Mouse (Mus musculus): ENCODE data around the gene Dgkz. TPM values are rescaled to one million over a fixed set of nuclear protein-coding genes. Genes with fewer than 3 reads are reported as not detected.

Gene Dgkz
- polyA plus RNA-seq, 1 experiment from 2014 or later, result 85.9 TPM

- 73% methylated on average over 7 of the region's 7 CpGs for WGBS
- H3K27ac ChIP-seq (ENCODE audit: low read depth, low read length), result no peak overlapping the region
- H3K27me3 ChIP-seq (replicated peaks; ENCODE audit: control insufficient read depth, insufficient read depth, low read length), result no peaks in the 10 kb centered on the region
- ATAC-seq (replicated peaks; ENCODE audit: low FRiP score) (no peak), DNase-seq (ENCODE audit: low spot score) (no peak)
- peaks cover 21% of the 10 kb centered on the region for H3K4me1 ChIP-seq (replicated peaks; ENCODE audit: control insufficient read depth, insufficient read depth, low read length)
- H3K9ac ChIP-seq (ENCODE audit: low read depth, low read length), result no peak overlapping the region
- no peaks in the 10 kb centered on the region for H3K9me3 ChIP-seq (ENCODE audit: control insufficient read depth, low read length)
- no peak overlapping the region for H3K4me2 ChIP-seq
- no peak overlapping the region for H3K4me3 ChIP-seq (ENCODE audit: low read depth, low read length)
- no peaks in the 10 kb centered on the region for H3K36me3 ChIP-seq (ENCODE audit: control insufficient read depth, insufficient read depth, low read length)
These were observed 29.0 kb upstream of the Dgkz start for GRCm38 (mm10) chr2:92004617-92005016.

GRCm38 (mm10) chr2:91997905-91998608 lies 22.4 kb upstream of the Dgkz start:
- Histone ChIP-seq H3K27ac (ENCODE audit: low read depth, low read length) (no peak overlapping the region), H3K9ac (ENCODE audit: low read depth, low read length) (no peak overlapping the region), H3K4me1 (replicated peaks; ENCODE audit: control insufficient read depth, insufficient read depth, low read length) (no peaks in the 10 kb centered on the region), H3K4me2 (no peak overlapping the region), H3K9me3 (ENCODE audit: control insufficient read depth, low read length) (no peaks in the 10 kb centered on the region), H3K4me3 (ENCODE audit: low read depth, low read length) (no peak overlapping the region), H3K36me3 (ENCODE audit: control insufficient read depth, insufficient read depth, low read length) (no peaks in the 10 kb centered on the region), H3K27me3 (replicated peaks; ENCODE audit: control insufficient read depth, insufficient read depth, low read length) (no peaks in the 10 kb centered on the region; the same call in 1 of the 2 replicates)
- ATAC-seq (replicated peaks; ENCODE audit: low FRiP score) (no peak), DNase-seq (ENCODE audit: low spot score) (no peak)
- WGBS, result 78% methylated on average over 16 of the region's 16 CpGs

- no peaks in the 10 kb centered on the region for H3K9me3 ChIP-seq (ENCODE audit: control insufficient read depth, low read length)
- no peaks in the 10 kb centered on the region for H3K4me1 ChIP-seq (replicated peaks; ENCODE audit: control insufficient read depth, insufficient read depth, low read length)
- H3K4me3 ChIP-seq (ENCODE audit: low read depth, low read length), result no peak overlapping the region
- no peak overlapping the region for H3K27ac ChIP-seq (ENCODE audit: low read depth, low read length)
- H3K9ac ChIP-seq (ENCODE audit: low read depth, low read length), result no peak overlapping the region
- 77% methylated on average over 5 of the region's 5 CpGs for WGBS
- no peak overlapping the region for H3K4me2 ChIP-seq
- no peak for DNase-seq (ENCODE audit: low spot score)
- no peak for ATAC-seq (replicated peaks; ENCODE audit: low FRiP score)
- H3K36me3 ChIP-seq (ENCODE audit: control insufficient read depth, insufficient read depth, low read length), result no peaks in the 10 kb centered on the region
- H3K27me3 ChIP-seq (replicated peaks; ENCODE audit: control insufficient read depth, insufficient read depth, low read length), result no peaks in the 10 kb centered on the region; the same call in 1 of the 2 replicates
These were observed 20.3 kb upstream of the Dgkz start for GRCm38 (mm10) chr2:91996006-91996405.

GRCm38 (mm10) chr2:91993409-91993808 lies 17.7 kb upstream of the Dgkz start:
- peaks cover 2% of the 10 kb centered on the region; the same call in 1 of the 2 replicates for H3K9me3 ChIP-seq (ENCODE audit: control insufficient read depth, low read length)
- no peaks in the 10 kb centered on the region; the same call in 1 of the 2 replicates for H3K27me3 ChIP-seq (replicated peaks; ENCODE audit: control insufficient read depth, insufficient read depth, low read length)
- H3K36me3 ChIP-seq (ENCODE audit: control insufficient read depth, insufficient read depth, low read length), result 0 out of 2 replicates have a peak, but pooled peaks cover 3% of the 10 kb centered on the region
- no peaks in the 10 kb centered on the region for H3K4me1 ChIP-seq (replicated peaks; ENCODE audit: control insufficient read depth, insufficient read depth, low read length)
- DNase-seq (ENCODE audit: low spot score), result no peak
- no peak overlapping the region for H3K4me3 ChIP-seq (ENCODE audit: low read depth, low read length)
- H3K9ac ChIP-seq (ENCODE audit: low read depth, low read length), result no peak overlapping the region
- 82% methylated on average over 3 of the region's 3 CpGs for WGBS
- no peak overlapping the region for H3K4me2 ChIP-seq
- no peak overlapping the region for H3K27ac ChIP-seq (ENCODE audit: low read depth, low read length)
- no peak for ATAC-seq (replicated peaks; ENCODE audit: low FRiP score)

- Histone ChIP-seq H3K36me3 (ENCODE audit: control insufficient read depth, insufficient read depth, low read length) (0 out of 2 replicates have a peak, but pooled peaks cover 3% of the 10 kb centered on the region), H3K27me3 (replicated peaks; ENCODE audit: control insufficient read depth, insufficient read depth, low read length) (no peaks in the 10 kb centered on the region), H3K9ac (ENCODE audit: low read depth, low read length) (no peak overlapping the region), H3K4me1 (replicated peaks; ENCODE audit: control insufficient read depth, insufficient read depth, low read length) (peaks cover 10% of the 10 kb centered on the region), H3K27ac (ENCODE audit: low read depth, low read length) (no peak overlapping the region), H3K4me2 (no peak overlapping the region), H3K4me3 (ENCODE audit: low read depth, low read length) (no peak overlapping the region), H3K9me3 (ENCODE audit: control insufficient read depth, low read length) (peaks cover 2% of the 10 kb centered on the region; the same call in 1 of the 2 replicates)
- DNase-seq (ENCODE audit: low spot score), result no peak
- ATAC-seq (replicated peaks; ENCODE audit: low FRiP score), result no peak
These were observed 14.1 kb upstream of the Dgkz start for GRCm38 (mm10) chr2:91989750-91990149.

GRCm38 (mm10) chr2:91987542-91987941 lies 11.9 kb upstream of the Dgkz start:
- H3K9me3 ChIP-seq (ENCODE audit: control insufficient read depth, low read length), result peaks cover 2% of the 10 kb centered on the region; the same call in 1 of the 2 replicates
- 0 out of 2 replicates have a peak, but pooled peaks have one; percentile 23 for ATAC-seq (replicated peaks; ENCODE audit: low FRiP score)
- WGBS, result 3% methylated on average over 3 of the region's 3 CpGs
- no peaks in the 10 kb centered on the region; the same call in 1 of the 2 replicates for H3K27me3 ChIP-seq (replicated peaks; ENCODE audit: control insufficient read depth, insufficient read depth, low read length)
- H3K4me1 ChIP-seq (replicated peaks; ENCODE audit: control insufficient read depth, insufficient read depth, low read length), result peaks cover 15% of the 10 kb centered on the region
- no peak overlapping the region for H3K4me3 ChIP-seq (ENCODE audit: low read depth, low read length)
- no peak overlapping the region for H3K9ac ChIP-seq (ENCODE audit: low read depth, low read length)
- no peak overlapping the region for H3K4me2 ChIP-seq
- no peak overlapping the region for H3K27ac ChIP-seq (ENCODE audit: low read depth, low read length)
- DNase-seq (ENCODE audit: low spot score), result peak; percentile 76
- H3K36me3 ChIP-seq (ENCODE audit: control insufficient read depth, insufficient read depth, low read length), result 0 out of 2 replicates have a peak, but pooled peaks cover 3% of the 10 kb centered on the region

GRCm38 (mm10) chr2:91986071-91986470 lies 10.4 kb upstream of the Dgkz start:
- Histone ChIP-seq H3K27ac (ENCODE audit: low read depth, low read length) (peak overlapping the region; percentile 39; the same call in 1 of the 2 replicates), H3K4me2 (no peak overlapping the region), H3K4me1 (replicated peaks; ENCODE audit: control insufficient read depth, insufficient read depth, low read length) (peaks cover 15% of the 10 kb centered on the region), H3K36me3 (ENCODE audit: control insufficient read depth, insufficient read depth, low read length) (0 out of 2 replicates have a peak, but pooled peaks cover 3% of the 10 kb centered on the region), H3K4me3 (ENCODE audit: low read depth, low read length) (no peak overlapping the region), H3K9ac (ENCODE audit: low read depth, low read length) (no peak overlapping the region; the same call in 1 of the 2 replicates), H3K27me3 (replicated peaks; ENCODE audit: control insufficient read depth, insufficient read depth, low read length) (no peaks in the 10 kb centered on the region; the same call in 1 of the 2 replicates), H3K9me3 (ENCODE audit: control insufficient read depth, low read length) (peaks cover 2% of the 10 kb centered on the region; the same call in 1 of the 2 replicates)
- ATAC-seq (replicated peaks; ENCODE audit: low FRiP score) (peak; percentile 40), DNase-seq (ENCODE audit: low spot score) (peak; percentile 57)
- WGBS, result 12% methylated on average over 5 of the region's 5 CpGs

GRCm38 (mm10) chr2:91984906-91985525 lies 9.4 kb upstream of the Dgkz start:
- Histone ChIP-seq H3K4me2 (peak overlapping the region; percentile 61), H3K4me1 (replicated peaks; ENCODE audit: control insufficient read depth, insufficient read depth, low read length) (peaks cover 15% of the 10 kb centered on the region), H3K27me3 (replicated peaks; ENCODE audit: control insufficient read depth, insufficient read depth, low read length) (no peaks in the 10 kb centered on the region; the same call in 1 of the 2 replicates), H3K36me3 (ENCODE audit: control insufficient read depth, insufficient read depth, low read length) (0 out of 2 replicates have a peak, but pooled peaks cover 3% of the 10 kb centered on the region), H3K9me3 (ENCODE audit: control insufficient read depth, low read length) (peaks cover 2% of the 10 kb centered on the region; the same call in 1 of the 2 replicates), H3K27ac (ENCODE audit: low read depth, low read length) (peak overlapping the region; percentile 84), H3K4me3 (ENCODE audit: low read depth, low read length) (no peak overlapping the region), H3K9ac (ENCODE audit: low read depth, low read length) (no peak overlapping the region)
- ATAC-seq (replicated peaks; ENCODE audit: low FRiP score) (no peak; the same call in 1 of the 2 replicates), DNase-seq (ENCODE audit: low spot score) (no peak)
- WGBS, result 33% methylated on average over 9 of the region's 9 CpGs
